Mouse (Mus musculus): ENCODE data around the gene Syn2. TPM values are rescaled to one million over a fixed set of nuclear protein-coding genes. Genes with fewer than 3 reads are reported as not detected.
"Not testable (repeated sequence)": the region's sequence is repeated elsewhere in the genome, so short reads cannot be mapped to it uniquely, and the experiment has no call there.

The Syn2 gene
- total RNA-seq, 2 experiments from 2014 or later, result 429 to 484 TPM

GRCm38 (mm10) chr6:115169518-115169917, 34.8 kb downstream of the Syn2 start:
- DNase-seq (ENCODE audit: low spot score in 2 of 2), result no peak

GRCm38 (mm10) chr6:115174845-115175244, 40.1 kb downstream of the Syn2 start:
- no peak for DNase-seq (ENCODE audit: low spot score in 2 of 2)

- DNase-seq (ENCODE audit: low spot score in 2 of 2), result no peak
These were observed 44.1 kb downstream of the Syn2 start for GRCm38 (mm10) chr6:115178826-115179225.

- no peak for DNase-seq (ENCODE audit: low spot score in 2 of 2)
These were observed 46.4 kb downstream of the Syn2 start for GRCm38 (mm10) chr6:115181094-115181493.

GRCm38 (mm10) chr6:115191111-115191510, 56.4 kb downstream of the Syn2 start:
- no peak for DNase-seq (ENCODE audit: low spot score in 2 of 2)

GRCm38 (mm10) chr6:115200753-115201152, 66.1 kb downstream of the Syn2 start:
- no peak for DNase-seq (ENCODE audit: low spot score in 2 of 2)

- no peak for DNase-seq (ENCODE audit: low spot score in 2 of 2)
These were observed 68.3 kb downstream of the Syn2 start for GRCm38 (mm10) chr6:115203029-115203428.

GRCm38 (mm10) chr6:115210187-115210586, 75.5 kb downstream of the Syn2 start:
- no peak for DNase-seq (ENCODE audit: low spot score in 2 of 2)

GRCm38 (mm10) chr6:115210820-115211219, 76.1 kb downstream of the Syn2 start:
- no peak for DNase-seq (ENCODE audit: low spot score in 2 of 2)

GRCm38 (mm10) chr6:115212132-115212903, 77.6 kb downstream of the Syn2 start:
- DNase-seq (ENCODE audit: low spot score in 2 of 2), result no peak

GRCm38 (mm10) chr6:115213129-115213528, 78.4 kb downstream of the Syn2 start:
- DNase-seq (ENCODE audit: low spot score in 2 of 2), result no peak

- DNase-seq (ENCODE audit: low spot score in 2 of 2), result no peak
These were observed 86.5 kb downstream of the Syn2 start for GRCm38 (mm10) chr6:115221215-115221641.

GRCm38 (mm10) chr6:115225519-115225918, 90.8 kb downstream of the Syn2 start:
- DNase-seq (ENCODE audit: low spot score in 2 of 2), result peak; percentile 53 to 65

- no peak for DNase-seq (ENCODE audit: low spot score in 2 of 2)
These were observed 92.3 kb downstream of the Syn2 start, which contains the start of gene Gm17482 for GRCm38 (mm10) chr6:115227043-115227442. Gene Gm17482, plus strand, starts transcription at chr6:115227343.

- peak; percentile 88 to 90 for DNase-seq (ENCODE audit: low spot score in 2 of 2)
These were observed 92.8 kb downstream of the Syn2 start for GRCm38 (mm10) chr6:115227529-115227928.

- no peak for DNase-seq (ENCODE audit: low spot score in 2 of 2)
These were observed 95.9 kb downstream of the Syn2 start for GRCm38 (mm10) chr6:115230557-115230956.

GRCm38 (mm10) chr6:115231836-115232235, 97.1 kb downstream of the Syn2 start:
- DNase-seq (ENCODE audit: low spot score in 2 of 2), result no peak

GRCm38 (mm10) chr6:115232562-115232961, 97.9 kb downstream of the Syn2 start:
- no peak for DNase-seq (ENCODE audit: low spot score in 2 of 2)

- peak; percentile 5 to 11 for DNase-seq (ENCODE audit: low spot score in 2 of 2)
These were observed 103.6 kb downstream of the Syn2 start for GRCm38 (mm10) chr6:115238031-115239027.

GRCm38 (mm10) chr6:115239335-115239734, 104.6 kb downstream of the Syn2 start:
- peak in 1 of 2 experiments; percentile 17 for DNase-seq (ENCODE audit: low spot score in 2 of 2)

- DNase-seq (ENCODE audit: low spot score in 2 of 2), result not testable (repeated sequence)
These were observed 105.7 kb downstream of the Syn2 start for GRCm38 (mm10) chr6:115240431-115240830.
